Comparison of ENCODE assay signal across 2 mouse cellular contexts in the genomic region with DNA sequence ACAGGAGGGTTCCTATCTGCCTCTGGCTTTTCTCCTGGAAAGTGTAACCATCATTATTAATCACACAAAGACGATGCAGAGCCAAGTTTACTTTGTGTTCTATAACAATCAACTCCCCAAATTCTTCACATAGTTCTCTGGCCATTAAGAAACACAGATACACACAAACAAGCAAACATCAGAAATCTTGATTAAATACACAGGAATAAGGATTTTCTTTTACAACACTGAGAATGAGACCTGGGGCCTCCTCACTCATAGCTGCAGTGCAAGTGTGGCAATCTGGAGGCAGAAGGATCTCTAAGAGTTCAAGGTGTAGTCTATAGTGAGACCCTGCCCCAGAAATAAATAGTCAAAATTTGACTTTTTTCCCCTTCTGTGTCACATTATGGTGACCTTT.
A peak's percentile ranks its signal among the peaks of the same experiment; 100 is the strongest.
TF ChIP-seq lines count a peak whose summit lies in the region.

No protein-coding gene starts in this region.

TF ChIP-seq in ES-E14, 5 proteins besides CTCF, POLR2A, EP300 and RAD21:
- TF ChIP-seq MAFK (IDR thresholded peaks at IDR 0.05; ENCODE audit: insufficient read depth, low read depth, low read length) (no peak), ZC3H11A (IDR thresholded peaks at IDR 0.05; ENCODE audit: borderline replicate concordance, low read depth, low read length) (no peak), CHD2 (IDR thresholded peaks at IDR 0.05; ENCODE audit: low read depth, low read length) (no peak), HCFC1 (IDR thresholded peaks at IDR 0.05; ENCODE audit: borderline replicate concordance, insufficient read depth, low read length) (no peak), ZNF384 (IDR thresholded peaks at IDR 0.05; ENCODE audit: low read depth, low read length) (peak; percentile 88)

TF ChIP-seq in myocyte, 11 proteins besides CTCF, POLR2A, EP300 and RAD21:
- TF ChIP-seq REST (IDR thresholded peaks at IDR 0.05; ENCODE audit: insufficient read depth, insufficient read length): no peak
